Mouse (Mus musculus): ENCODE data around the gene Sirt2.

DNA sequence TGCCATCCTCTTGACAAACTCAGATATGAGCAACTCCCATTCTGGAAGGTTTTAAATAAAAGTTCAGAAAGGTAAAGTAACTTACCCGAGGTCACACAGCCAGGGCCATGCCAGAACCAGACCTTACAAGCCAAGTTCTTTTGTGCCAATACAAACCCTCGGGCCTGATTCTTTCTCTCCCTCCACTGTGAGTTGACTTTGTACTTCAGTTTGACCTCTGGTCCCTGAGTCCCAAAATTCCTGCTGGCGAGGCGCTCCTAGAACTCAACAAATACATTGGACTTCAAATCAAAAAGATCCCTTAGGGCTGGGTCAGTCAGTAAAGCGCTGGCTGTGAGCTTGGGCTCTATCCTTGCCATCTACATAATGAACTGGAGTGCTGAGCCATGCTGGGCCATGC lies 70.4 kb downstream of the Sirt2 start:
- TF ChIP-seq CTCF (IDR thresholded peaks at IDR 0.05; ENCODE audit: low read depth, low read length) (no peak), POLR2A (IDR thresholded peaks at IDR 0.05; ENCODE audit: insufficient read depth, low read length) (no peak)

All from ES-Bruce4 (cell line).